Mouse (Mus musculus): ENCODE data around the gene Nanog. TPM values are rescaled to one million over a fixed set of nuclear protein-coding genes. Genes with fewer than 3 reads are reported as not detected.
"Not testable (repeated sequence)": the region's sequence is repeated elsewhere in the genome, so short reads cannot be mapped to it uniquely, and the experiment has no call there.

Nanog gene
- total RNA-seq, 2 experiments from 2014 or later: not detected

DNA sequence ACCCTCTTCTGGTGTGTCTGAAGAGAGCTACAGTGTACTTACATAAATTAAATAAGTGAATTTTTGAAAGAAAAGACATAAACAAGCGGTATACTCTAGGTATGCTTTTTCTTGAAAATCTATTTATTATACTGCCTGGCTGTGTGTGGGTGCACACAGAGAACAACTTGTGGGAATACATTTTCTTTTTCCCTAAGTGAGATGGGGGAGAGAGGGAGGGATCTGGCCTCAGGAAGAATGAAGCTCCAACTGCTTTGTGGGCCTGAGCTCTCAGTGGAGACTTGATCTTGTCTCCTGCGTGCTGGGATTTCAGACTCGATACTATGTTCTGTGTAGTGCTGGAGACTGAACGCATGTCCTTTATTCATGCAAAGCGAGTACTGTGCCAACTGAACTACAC is 5.5 kb upstream of the Nanog start:
- intact Hi-C loops (cut with DNase I): no loop called here
- DNase-seq: no peak

GRCm38 (mm10) chr6:122702480-122703124 is 4.7 kb upstream of the Nanog start:
- DNase-seq: peak; percentile 30 to 54

DNA sequence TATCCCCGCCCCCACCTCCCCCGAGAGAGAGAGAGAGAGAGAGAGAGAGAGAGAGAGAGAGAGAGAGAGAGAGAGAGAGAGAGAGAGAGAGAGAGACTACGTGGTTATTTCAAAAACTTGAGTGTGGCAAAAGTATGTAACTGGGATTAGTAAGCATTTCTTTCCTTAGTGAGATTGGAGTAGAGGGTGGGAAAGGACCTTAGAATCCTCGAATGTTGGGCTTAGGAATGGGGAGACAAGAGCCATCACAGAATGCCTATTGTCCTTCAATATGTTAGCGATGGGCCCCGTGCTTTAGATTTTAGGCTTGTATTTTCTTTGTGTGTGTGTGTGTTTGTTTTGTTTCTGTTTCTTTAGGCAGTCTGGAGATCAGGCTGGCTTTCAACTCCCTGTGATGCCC is 4.0 kb upstream of the Nanog start:
- no peak for DNase-seq
- intact Hi-C loops (cut with DNase I): no loop called here

More at GRCm38 (mm10) chr6:122702480-122703124, 4.7 kb upstream of the Nanog start:
- intact Hi-C loops (cut with DNase I): no loop called here

DNA sequence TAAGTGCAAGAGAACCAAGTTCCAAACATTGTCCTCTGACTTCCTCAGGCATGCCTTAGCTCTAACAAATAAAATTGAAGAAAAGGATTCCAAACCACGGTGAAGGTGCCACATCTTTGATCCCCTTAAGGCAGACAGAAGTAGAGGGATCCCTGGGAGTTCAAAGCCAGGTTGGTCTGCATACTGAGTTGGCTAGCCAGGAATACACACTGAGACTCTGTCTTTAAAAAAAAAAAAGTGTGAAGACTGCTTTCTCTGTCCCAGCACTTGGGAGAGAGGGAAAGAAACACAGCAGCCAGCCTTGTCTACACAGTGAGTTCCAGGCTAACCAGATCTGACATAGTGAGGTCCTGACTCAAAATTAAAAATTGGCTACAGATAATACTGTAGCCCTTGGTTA is 3.6 kb upstream of the Nanog start:
- intact Hi-C loops (cut with DNase I): no loop called here
- DNase-seq: no peak

- no peak for DNase-seq
- intact Hi-C loops (cut with DNase I): no loop called here
These were observed 900 bp upstream of the Nanog start for GRCm38 (mm10) chr6:122706337-122706840.

GRCm38 (mm10) chr6:122708826-122709225 is 1.5 kb downstream of the Nanog start:
- no peak for DNase-seq
- intact Hi-C loops (cut with DNase I): no loop called here

DNA sequence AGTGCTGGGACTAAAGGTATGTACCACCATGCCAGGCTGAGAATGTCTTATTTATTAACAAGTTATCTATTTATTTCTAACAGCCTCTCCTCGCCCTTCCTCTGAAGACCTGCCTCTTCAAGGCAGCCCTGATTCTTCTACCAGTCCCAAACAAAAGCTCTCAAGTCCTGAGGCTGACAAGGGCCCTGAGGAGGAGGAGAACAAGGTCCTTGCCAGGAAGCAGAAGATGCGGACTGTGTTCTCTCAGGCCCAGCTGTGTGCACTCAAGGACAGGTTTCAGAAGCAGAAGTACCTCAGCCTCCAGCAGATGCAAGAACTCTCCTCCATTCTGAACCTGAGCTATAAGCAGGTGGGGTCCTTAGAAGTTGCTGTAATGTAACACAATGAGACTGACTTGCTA is 4.2 kb downstream of the Nanog start:
- intact Hi-C loops (cut with DNase I): no loop called here
- DNase-seq: no peak

GRCm38 (mm10) chr6:122713116-122713515 is 5.8 kb downstream of the Nanog start:
- intact Hi-C loops (cut with DNase I): not testable (repeated sequence)

GRCm38 (mm10) chr6:122714707-122715365 is 7.5 kb downstream of the Nanog start:
- DNase-seq: no peak
- intact Hi-C loops (cut with DNase I): no loop called here

More at GRCm38 (mm10) chr6:122713116-122713515, 5.8 kb downstream of the Nanog start:
- DNase-seq: not testable (repeated sequence)

GRCm38 (mm10) chr6:122715886-122716285 is 8.6 kb downstream of the Nanog start:
- intact Hi-C loops (cut with DNase I): no loop called here
- no peak for DNase-seq

DNA sequence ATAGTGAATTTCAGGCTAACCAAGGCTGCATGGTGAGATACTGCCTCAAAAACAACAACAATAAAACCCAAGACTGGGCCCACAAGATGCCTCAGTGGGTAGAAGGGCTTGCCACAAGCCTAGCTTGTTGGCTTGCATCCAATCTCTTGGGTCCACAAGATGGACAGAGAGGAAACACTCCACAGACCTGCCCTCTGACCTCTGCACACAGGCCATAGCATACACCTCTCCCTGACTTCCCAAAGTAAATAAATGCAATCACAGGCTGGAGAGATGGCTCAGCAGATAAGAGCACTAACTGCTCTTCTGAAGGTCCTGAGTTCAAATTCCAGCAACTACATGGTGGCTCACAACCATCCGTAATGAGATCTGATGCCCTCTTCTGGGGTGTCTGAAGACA is 10.9 kb downstream of the Nanog start:
- intact Hi-C loops (cut with DNase I); DNase-seq: not testable (repeated sequence)

- DNase-seq: peak; percentile 64 to 73
- intact Hi-C loops (cut with DNase I): loop anchor here (1.0 kb wide), 1 partner anchor 51 kb away; no protein-coding TSS in a partner anchor
These were observed 12.7 kb downstream of the Nanog start for GRCm38 (mm10) chr6:122719942-122720341.

GRCm38 (mm10) chr6:122739952-122740351 is 32.7 kb downstream of the Nanog start:
- intact Hi-C loops (cut with DNase I): loop anchor here (1.0 to 5.0 kb wide), 2 partner anchors 47 to 132 kb away; partner anchors contain the start of gene Necap1
- peak; percentile 73 to 85 for DNase-seq

- DNase-seq: no peak
- intact Hi-C loops (cut with DNase I): loop anchor here (5.0 kb wide), 1 partner anchor 131 kb away; the partner anchor contains the start of gene Necap1
These were observed 34.4 kb downstream of the Nanog start for GRCm38 (mm10) chr6:122741460-122742227.

DNA sequence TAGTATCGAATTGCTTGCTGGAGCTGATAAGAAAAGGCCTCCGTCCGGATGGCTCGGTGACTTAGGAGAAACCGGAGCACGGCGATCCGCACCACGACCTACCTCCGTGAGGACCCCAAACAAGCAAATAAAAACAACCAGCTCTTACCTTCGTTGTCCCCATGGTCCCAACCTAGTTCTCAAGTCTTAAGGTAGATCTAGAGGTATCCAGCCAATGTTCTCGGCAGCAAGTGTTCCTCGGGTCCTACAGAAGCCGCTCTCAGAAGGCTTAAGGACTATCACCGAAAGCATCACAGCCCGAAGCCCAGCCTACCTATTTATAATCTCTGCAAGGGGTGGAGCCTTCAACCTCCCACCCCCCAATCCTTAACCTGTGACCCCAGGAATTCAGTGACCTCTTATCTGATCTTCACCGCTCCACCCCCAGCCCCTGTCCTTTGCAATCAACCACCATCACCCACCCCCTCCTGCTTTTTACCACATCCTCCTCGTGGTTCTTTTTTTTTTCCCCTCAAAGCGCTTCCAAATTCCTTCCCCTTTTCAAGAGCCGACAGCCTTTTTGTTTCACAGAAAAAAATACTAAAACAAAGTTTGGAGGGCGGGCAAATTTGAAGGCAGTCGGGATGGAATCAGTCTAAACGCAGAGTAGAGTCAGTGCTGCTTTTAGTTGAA is 35.1 kb downstream of the Nanog start:
- no peak for DNase-seq
- intact Hi-C loops (cut with DNase I): loop anchor here (5.0 kb wide), 1 partner anchor 130 kb away; the partner anchor contains the start of gene Necap1

GRCm38 (mm10) chr6:122743353-122743752 is 36.1 kb downstream of the Nanog start:
- no peak for DNase-seq
- intact Hi-C loops (cut with DNase I): loop anchor here (5.0 kb wide), 1 partner anchor 129 kb away; the partner anchor contains the start of gene Necap1

- no peak for DNase-seq
- intact Hi-C loops (cut with DNase I): loop anchor here (5.0 kb wide), 1 partner anchor 128 kb away; the partner anchor contains the start of gene Necap1
These were observed 37.4 kb downstream of the Nanog start for GRCm38 (mm10) chr6:122744505-122745249.

GRCm38 (mm10) chr6:122750579-122750978 is 43.3 kb downstream of the Nanog start:
- DNase-seq: no peak
- intact Hi-C loops (cut with DNase I): no loop called here

DNA sequence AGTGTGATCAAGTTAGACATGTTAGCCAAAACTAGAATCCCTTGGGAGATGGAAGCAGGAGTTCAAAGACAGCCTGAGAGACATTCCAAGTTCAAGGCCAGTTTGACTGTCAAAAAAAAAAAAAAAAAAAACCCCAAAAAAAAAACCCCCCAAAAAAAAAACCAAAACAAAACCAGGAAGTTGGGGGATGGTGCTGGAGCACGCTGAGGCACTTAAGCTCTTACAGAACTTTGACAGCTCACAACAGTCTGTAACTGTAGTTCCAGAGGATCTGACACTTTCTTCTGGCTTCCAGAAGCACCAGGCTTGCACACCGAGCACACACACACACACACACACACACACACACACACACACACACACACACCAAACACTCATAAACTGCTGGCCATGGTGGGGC is 48.6 kb downstream of the Nanog start:
- no peak for DNase-seq
- intact Hi-C loops (cut with DNase I): no loop called here
